Mouse (Mus musculus): ENCODE results near the gene Lonp2.

Gene Lonp2

GRCm38 (mm10) chr8:86745935-86746441, 122.1 kb downstream of the Lonp2 start:
- in situ Hi-C loops (cut with MboI): no loop called here

GRCm38 (mm10) chr8:86746511-86746910, 122.7 kb downstream of the Lonp2 start:
- in situ Hi-C loops (cut with MboI): no loop called here

GRCm38 (mm10) chr8:86749842-86750241, 126.0 kb downstream of the Lonp2 start:
- in situ Hi-C loops (cut with MboI): no loop called here

- in situ Hi-C loops (cut with MboI): no loop called here
Measured at GRCm38 (mm10) chr8:86756948-86757733, 133.3 kb downstream of the Lonp2 start.

- in situ Hi-C loops (cut with MboI): no loop called here
Measured at GRCm38 (mm10) chr8:86758651-86759050, 134.8 kb downstream of the Lonp2 start.

- in situ Hi-C loops (cut with MboI): no loop called here
Measured at GRCm38 (mm10) chr8:86759090-86759491, 135.2 kb downstream of the Lonp2 start.

GRCm38 (mm10) chr8:86760746-86761145, 136.9 kb downstream of the Lonp2 start:
- in situ Hi-C loops (cut with MboI): no loop called here

- in situ Hi-C loops (cut with MboI): no loop called here
Measured at GRCm38 (mm10) chr8:86762806-86763205, 139.0 kb downstream of the Lonp2 start.

GRCm38 (mm10) chr8:86765155-86765554, 141.3 kb downstream of the Lonp2 start:
- in situ Hi-C loops (cut with MboI): no loop called here

- in situ Hi-C loops (cut with MboI): no loop called here
Measured at GRCm38 (mm10) chr8:86765669-86766068, 141.8 kb downstream of the Lonp2 start.

- in situ Hi-C loops (cut with MboI): no loop called here
Measured at GRCm38 (mm10) chr8:86766548-86767211, 142.8 kb downstream of the Lonp2 start.

GRCm38 (mm10) chr8:86768499-86768898, 144.7 kb downstream of the Lonp2 start:
- in situ Hi-C loops (cut with MboI): no loop called here

- in situ Hi-C loops (cut with MboI): no loop called here
Measured at GRCm38 (mm10) chr8:86769945-86770715, 146.3 kb downstream of the Lonp2 start.
